ENCODE assay signal across 7 mouse cellular contexts in the genomic region with DNA sequence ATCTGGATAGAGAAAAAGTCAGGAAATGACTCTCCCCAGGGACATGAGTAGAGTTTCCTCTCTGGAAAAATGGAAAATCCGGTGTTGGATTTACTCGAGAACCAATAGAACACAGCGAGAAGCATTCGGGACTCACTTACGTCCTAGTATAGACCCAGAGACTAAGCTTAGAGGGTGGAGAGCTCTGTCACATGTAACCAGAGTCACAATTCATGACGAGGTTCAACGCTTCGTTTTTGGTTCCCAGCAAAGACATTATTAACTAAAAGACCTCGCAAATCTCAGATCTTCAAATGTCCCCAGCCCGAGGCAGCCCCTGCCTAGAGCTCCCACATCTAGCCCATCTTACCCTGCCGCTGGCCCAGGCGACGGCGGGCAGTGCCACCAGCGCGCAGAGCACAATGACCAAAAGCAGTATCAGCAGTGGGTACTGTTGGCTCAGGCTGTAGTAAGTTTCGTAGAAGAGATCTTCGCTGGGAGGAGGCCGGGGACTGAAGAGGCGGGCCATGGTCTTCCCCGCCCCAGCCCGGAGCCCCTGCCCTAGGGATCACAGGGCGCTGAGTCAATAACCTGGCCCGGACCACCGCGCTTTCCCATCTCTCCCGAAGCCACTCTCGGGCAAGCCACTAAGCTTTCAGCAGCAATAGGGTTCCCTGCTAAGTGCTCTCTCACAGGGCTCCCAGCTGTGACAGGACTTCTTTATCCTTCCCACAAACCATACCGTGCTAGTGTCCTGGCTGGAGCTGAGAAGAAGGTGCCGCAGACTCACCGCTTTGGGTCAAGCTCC. TPM values are rescaled to one million over a fixed set of nuclear protein-coding genes. Genes with fewer than 3 reads are reported as not detected.
DNase-seq lines count a peak whose midpoint lies in the region; ATAC-seq and TF ChIP-seq lines count a peak whose summit lies in the region.

No protein-coding gene starts in this region.

- DNase-seq in R1 (ENCODE audit: low read depth, low spot score) = peak; percentile 24
- DNase-seq in gastrocnemius, postnatal 25 days = peak; percentile 33
- DNase-seq in yolk sac, embryonic 10.5 days (ENCODE audit: low spot score) = no peak

- H3K36me3 ChIP-seq in ES-Bruce4 (ENCODE audit: control insufficient read depth, insufficient read depth, low read length, poor library complexity, severe bottlenecking) = no peaks in the 10 kb centered on the region
- no peaks in the 10 kb centered on the region for H3K36me3 ChIP-seq in intestine, embryonic 16.5 days (ENCODE audit: control insufficient read depth, insufficient read depth, low read length)
- H3K36me3 ChIP-seq in lung, embryonic 16.5 days (ENCODE audit: control insufficient read depth, insufficient read depth, low read length) = no peaks in the 10 kb centered on the region
- no peaks in the 10 kb centered on the region for H3K36me3 ChIP-seq in stomach, embryonic 15.5 days

- peak overlapping the region; percentile 20 for H3K4me3 ChIP-seq in ES-Bruce4 (ENCODE audit: low read depth, low read length)
- H3K4me3 ChIP-seq in intestine, embryonic 16.5 days (ENCODE audit: low read length) = peak overlapping the region; percentile 48
- H3K4me3 ChIP-seq in lung, embryonic 16.5 days (ENCODE audit: low read length) = peak overlapping the region; percentile 56
- H3K4me3 ChIP-seq in stomach, embryonic 15.5 days (replicated peaks) = peak overlapping the region; percentile 40

- TF ChIP-seq CTCF in ES-Bruce4 (IDR thresholded peaks at IDR 0.05; ENCODE audit: low read depth, low read length) = no peak

- H3K9me3 ChIP-seq in ES-Bruce4 (replicated peaks; ENCODE audit: control insufficient read depth, insufficient read depth, low read length, poor library complexity, severe bottlenecking) = no peaks in the 10 kb centered on the region
- no peaks in the 10 kb centered on the region for H3K9me3 ChIP-seq in intestine, embryonic 16.5 days (ENCODE audit: control insufficient read depth, low read length)
- no peaks in the 10 kb centered on the region for H3K9me3 ChIP-seq in lung, embryonic 16.5 days (ENCODE audit: control insufficient read depth, low read length)
- no peaks in the 10 kb centered on the region for H3K9me3 ChIP-seq in stomach, embryonic 15.5 days

- 9% methylated on average over 31 of the region's 31 CpGs for WGBS in intestine, embryonic 16.5 days
- WGBS in lung, embryonic 16.5 days = 2% methylated on average over 31 of the region's 31 CpGs
- 4% methylated on average over 31 of the region's 31 CpGs for WGBS in stomach, embryonic 15.5 days

- H3K27me3 ChIP-seq in ES-Bruce4 (ENCODE audit: control insufficient read depth, insufficient read depth, low read length, poor library complexity, severe bottlenecking) = no peaks in the 10 kb centered on the region
- no peaks in the 10 kb centered on the region for H3K27me3 ChIP-seq in intestine, embryonic 16.5 days (replicated peaks; ENCODE audit: control insufficient read depth, insufficient read depth, low read length)
- peaks cover 12% of the 10 kb centered on the region for H3K27me3 ChIP-seq in lung, embryonic 16.5 days (ENCODE audit: control insufficient read depth, insufficient read depth, low read depth, low read length)
- H3K27me3 ChIP-seq in stomach, embryonic 15.5 days (replicated peaks) = peaks cover 15% of the 10 kb centered on the region; the same call in 1 of the 2 replicates

- TF ChIP-seq POLR2A in ES-Bruce4 (IDR thresholded peaks at IDR 0.05; ENCODE audit: insufficient read depth, low read length) = no peak

- no peak overlapping the region for H3K9ac ChIP-seq in ES-Bruce4 (ENCODE audit: low read depth, poor library complexity, severe bottlenecking)
- peak overlapping the region; percentile 67 for H3K9ac ChIP-seq in intestine, embryonic 16.5 days (ENCODE audit: low read depth, low read length)
- peak overlapping the region; percentile 72 for H3K9ac ChIP-seq in lung, embryonic 16.5 days (ENCODE audit: low read length)
- H3K9ac ChIP-seq in stomach, embryonic 15.5 days = 0 out of 2 replicates have a peak overlapping the region, but pooled peaks have one; percentile 20

- peak; percentile 35 for ATAC-seq in intestine, embryonic 16.5 days
- ATAC-seq in lung, embryonic 16.5 days (ENCODE audit: low read depth) = peak; percentile 77
- peak; percentile 46; the same call in 1 of the 2 replicates for ATAC-seq in stomach, embryonic 15.5 days (ENCODE audit: insufficient read depth, low FRiP score, low read depth)

- peak overlapping the region; percentile 60 for H3K4me2 ChIP-seq in intestine, embryonic 16.5 days (ENCODE audit: low read depth, low read length)
- H3K4me2 ChIP-seq in lung, embryonic 16.5 days (ENCODE audit: low read depth, low read length) = peak overlapping the region; percentile 76
- H3K4me2 ChIP-seq in stomach, embryonic 15.5 days = peak overlapping the region; percentile 71

- no peak overlapping the region for H3K27ac ChIP-seq in ES-Bruce4 (ENCODE audit: insufficient read depth, low read length)
- H3K27ac ChIP-seq in intestine, embryonic 16.5 days (ENCODE audit: low read length) = peak overlapping the region; percentile 69
- H3K27ac ChIP-seq in lung, embryonic 16.5 days (ENCODE audit: low read length) = peak overlapping the region; percentile 83
- peak overlapping the region; percentile 23; the same call in 1 of the 2 replicates for H3K27ac ChIP-seq in stomach, embryonic 15.5 days

- no peaks in the 10 kb centered on the region for H3K4me1 ChIP-seq in ES-Bruce4 (ENCODE audit: control insufficient read depth, insufficient read depth, low read length)
- peaks cover 17% of the 10 kb centered on the region for H3K4me1 ChIP-seq in intestine, embryonic 16.5 days (ENCODE audit: control insufficient read depth, insufficient read depth, low read length)
- peaks cover 21% of the 10 kb centered on the region for H3K4me1 ChIP-seq in lung, embryonic 16.5 days (replicated peaks; ENCODE audit: control insufficient read depth, insufficient read depth, low read length)
- H3K4me1 ChIP-seq in stomach, embryonic 15.5 days = peaks cover 18% of the 10 kb centered on the region

- TF ChIP-seq EP300 in ES-Bruce4 (IDR thresholded peaks at IDR 0.05; ENCODE audit: insufficient read depth, low read depth, low read length) = no peak

RNA-seq across cellular contexts. Expression of a gene that starts 0.5 kb away (rescaled TPM):
- polyA plus RNA-seq in ES-Bruce4 (2011; ENCODE audit: insufficient read depth, insufficient read length, low read depth, missing spikeins) = 0.30 and 1.2 TPM in 2 replicates
- total RNA-seq in gastrocnemius, postnatal 25 days (2021) = 1 to 10 TPM; 6.4 to 6.5 TPM
- polyA plus RNA-seq in intestine, embryonic 16.5 days (2015; fragmentation: Nextera tagmentation; extraction: Ambion mirVana) = 6.5 and 6.6 TPM in 2 replicates
- polyA plus RNA-seq in lung, embryonic 16.5 days (2015; fragmentation: Nextera tagmentation; extraction: Ambion mirVana) = 20.0 and 20.8 TPM in 2 replicates
- 6.3 and 8.0 TPM in 2 replicates for polyA plus RNA-seq in stomach, embryonic 15.5 days (2015; fragmentation: Nextera tagmentation; extraction: Ambion mirVana)

RNA-seq across cellular contexts. Expression of a gene that starts 5.3 kb away (rescaled TPM):
- polyA plus RNA-seq in ES-Bruce4 (2011; ENCODE audit: insufficient read depth, insufficient read length, low read depth, missing spikeins) = 11.0 and 16.4 TPM in 2 replicates
- 1 to 10 TPM; 1.3 to 1.7 TPM for total RNA-seq in gastrocnemius, postnatal 25 days (2021)
- 51.2 and 55.8 TPM in 2 replicates for polyA plus RNA-seq in intestine, embryonic 16.5 days (2015; fragmentation: Nextera tagmentation; extraction: Ambion mirVana)
- 38.9 and 40.8 TPM in 2 replicates for polyA plus RNA-seq in lung, embryonic 16.5 days (2015; fragmentation: Nextera tagmentation; extraction: Ambion mirVana)
- 32.0 and 36.9 TPM in 2 replicates for polyA plus RNA-seq in stomach, embryonic 15.5 days (2015; fragmentation: Nextera tagmentation; extraction: Ambion mirVana)

RNA-seq across cellular contexts. Expression of a gene that starts 17.6 kb away (rescaled TPM):
- 2.6 and 3.0 TPM in 2 replicates for polyA plus RNA-seq in ES-Bruce4 (2011; ENCODE audit: insufficient read depth, insufficient read length, low read depth, missing spikeins)
- not detected for total RNA-seq in gastrocnemius, postnatal 25 days (2021)
- polyA plus RNA-seq in intestine, embryonic 16.5 days (2015; fragmentation: Nextera tagmentation; extraction: Ambion mirVana) = 1.0 and 1.1 TPM in 2 replicates
- polyA plus RNA-seq in lung, embryonic 16.5 days (2015; fragmentation: Nextera tagmentation; extraction: Ambion mirVana) = 2.6 and 3.5 TPM in 2 replicates
- polyA plus RNA-seq in stomach, embryonic 15.5 days (2015; fragmentation: Nextera tagmentation; extraction: Ambion mirVana) = 3.8 and 4.7 TPM in 2 replicates

RNA-seq across cellular contexts. Expression of a gene that starts 22.1 kb away (rescaled TPM):
- polyA plus RNA-seq in ES-Bruce4 (2011; ENCODE audit: insufficient read depth, insufficient read length, low read depth, missing spikeins) = 5.3 and 6.8 TPM in 2 replicates
- total RNA-seq in gastrocnemius, postnatal 25 days (2021) = under 1 TPM in 1 of 2 experiments, not detected in 1; 0.10 TPM
- polyA plus RNA-seq in intestine, embryonic 16.5 days (2015; fragmentation: Nextera tagmentation; extraction: Ambion mirVana) = 0.35 and 0.82 TPM in 2 replicates
- 0.20 and 0.23 TPM in 2 replicates for polyA plus RNA-seq in lung, embryonic 16.5 days (2015; fragmentation: Nextera tagmentation; extraction: Ambion mirVana)
- polyA plus RNA-seq in stomach, embryonic 15.5 days (2015; fragmentation: Nextera tagmentation; extraction: Ambion mirVana) = 0.85 and 0.96 TPM in 2 replicates

RNA-seq across cellular contexts. Expression of a gene that starts 25.1 kb away (rescaled TPM):
- polyA plus RNA-seq in ES-Bruce4 (2011; ENCODE audit: insufficient read depth, insufficient read length, low read depth, missing spikeins) = not detected in 2 replicates
- not detected for total RNA-seq in gastrocnemius, postnatal 25 days (2021)
- 118 and 152 TPM in 2 replicates for polyA plus RNA-seq in intestine, embryonic 16.5 days (2015; fragmentation: Nextera tagmentation; extraction: Ambion mirVana)
- 1.0 and 1.5 TPM in 2 replicates for polyA plus RNA-seq in lung, embryonic 16.5 days (2015; fragmentation: Nextera tagmentation; extraction: Ambion mirVana)
- polyA plus RNA-seq in stomach, embryonic 15.5 days (2015; fragmentation: Nextera tagmentation; extraction: Ambion mirVana) = 11.8 and 12.9 TPM in 2 replicates
